Mouse (Mus musculus): Measurements from ENCODE around the gene St3gal3. TPM values are rescaled to one million over a fixed set of nuclear protein-coding genes. Genes with fewer than 3 reads are reported as not detected.

St3gal3 gene
- polyA plus RNA-seq, 1 experiment from 2014 or later = 6.7 TPM

- Histone ChIP-seq H3K4me1 (replicated peaks; ENCODE audit: insufficient read depth, low read length) (no peaks in the 10 kb centered on the region), H3K4me3 (replicated peaks; ENCODE audit: low read depth, low read length) (no peak overlapping the region), H3K36me3 (ENCODE audit: insufficient read depth, low read length) (no peaks in the 10 kb centered on the region), H3K4me2 (ENCODE audit: low read length) (no peak overlapping the region), H3K9me3 (replicated peaks; ENCODE audit: low read length) (no peaks in the 10 kb centered on the region), H3K27me3 (ENCODE audit: insufficient read depth, low read length) (no peaks in the 10 kb centered on the region), H3K27ac (no peak overlapping the region), H3K9ac (ENCODE audit: low read depth, low read length) (no peak overlapping the region)
- 0 out of 2 replicates have a peak, but pooled peaks have one; percentile 29 for ATAC-seq (replicated peaks; ENCODE audit: low FRiP score, low read depth)
- DNase-seq (ENCODE audit: low spot score) = no peak
- WGBS = 69% methylated on average over 6 of the region's 6 CpGs
- no peak for TF ChIP-seq CTCF (IDR thresholded peaks at IDR 0.05; ENCODE audit: low read depth)
Observed at GRCm38 (mm10) chr4:118096069-118096468, 38.6 kb downstream of the St3gal3 start.

GRCm38 (mm10) chr4:118092784-118093457 lies 41.8 kb downstream of the St3gal3 start:
- no peaks in the 10 kb centered on the region for H3K9me3 ChIP-seq (replicated peaks; ENCODE audit: low read length)
- H3K27me3 ChIP-seq (ENCODE audit: insufficient read depth, low read length) = no peaks in the 10 kb centered on the region
- WGBS = 93% methylated on average over 11 of the region's 11 CpGs
- no peak overlapping the region for H3K4me3 ChIP-seq (replicated peaks; ENCODE audit: low read depth, low read length)
- no peak for DNase-seq (ENCODE audit: low spot score)
- H3K27ac ChIP-seq = no peak overlapping the region
- TF ChIP-seq CTCF (IDR thresholded peaks at IDR 0.05; ENCODE audit: low read depth) = no peak
- no peaks in the 10 kb centered on the region for H3K36me3 ChIP-seq (ENCODE audit: insufficient read depth, low read length)
- no peak overlapping the region for H3K9ac ChIP-seq (ENCODE audit: low read depth, low read length)
- ATAC-seq (replicated peaks; ENCODE audit: low FRiP score, low read depth) = no peak
- no peak overlapping the region for H3K4me2 ChIP-seq (ENCODE audit: low read length)
- H3K4me1 ChIP-seq (replicated peaks; ENCODE audit: insufficient read depth, low read length) = no peaks in the 10 kb centered on the region

- no peaks in the 10 kb centered on the region for H3K27me3 ChIP-seq (ENCODE audit: insufficient read depth, low read length)
- H3K36me3 ChIP-seq (ENCODE audit: insufficient read depth, low read length) = no peaks in the 10 kb centered on the region
- DNase-seq (ENCODE audit: low spot score) (no peak), ATAC-seq (replicated peaks; ENCODE audit: low FRiP score, low read depth) (no peak)
- no peak overlapping the region for H3K9ac ChIP-seq (ENCODE audit: low read depth, low read length)
- no peak overlapping the region for H3K4me2 ChIP-seq (ENCODE audit: low read length)
- no peak overlapping the region for H3K27ac ChIP-seq
- 95% methylated on average over 11 of the region's 11 CpGs for WGBS
- no peaks in the 10 kb centered on the region for H3K4me1 ChIP-seq (replicated peaks; ENCODE audit: insufficient read depth, low read length)
- no peak for TF ChIP-seq CTCF (IDR thresholded peaks at IDR 0.05; ENCODE audit: low read depth)
- H3K9me3 ChIP-seq (replicated peaks; ENCODE audit: low read length) = no peaks in the 10 kb centered on the region
- no peak overlapping the region for H3K4me3 ChIP-seq (replicated peaks; ENCODE audit: low read depth, low read length)
Observed at GRCm38 (mm10) chr4:118090449-118090848, 44.3 kb downstream of the St3gal3 start.

- WGBS = 49% methylated on average over 9 of the region's 9 CpGs
- ATAC-seq (replicated peaks; ENCODE audit: low FRiP score, low read depth) = peak; percentile 50; the same call in 1 of the 2 replicates
- H3K27ac ChIP-seq = no peak overlapping the region
Observed at GRCm38 (mm10) chr4:118089939-118090338, 44.8 kb downstream of the St3gal3 start.

GRCm38 (mm10) chr4:118088771-118089170 lies 45.9 kb downstream of the St3gal3 start:
- no peak for TF ChIP-seq CTCF (IDR thresholded peaks at IDR 0.05; ENCODE audit: low read depth)

More at GRCm38 (mm10) chr4:118089939-118090338, 44.8 kb downstream of the St3gal3 start:
- no peaks in the 10 kb centered on the region for H3K9me3 ChIP-seq (replicated peaks; ENCODE audit: low read length)
- H3K4me2 ChIP-seq (ENCODE audit: low read length) = no peak overlapping the region
- no peaks in the 10 kb centered on the region for H3K4me1 ChIP-seq (replicated peaks; ENCODE audit: insufficient read depth, low read length)
- TF ChIP-seq CTCF (IDR thresholded peaks at IDR 0.05; ENCODE audit: low read depth) = peak; percentile 88
- DNase-seq (ENCODE audit: low spot score) = peak; percentile 79
- no peak overlapping the region for H3K9ac ChIP-seq (ENCODE audit: low read depth, low read length)
- H3K4me3 ChIP-seq (replicated peaks; ENCODE audit: low read depth, low read length) = no peak overlapping the region
- no peaks in the 10 kb centered on the region for H3K36me3 ChIP-seq (ENCODE audit: insufficient read depth, low read length)
- no peaks in the 10 kb centered on the region for H3K27me3 ChIP-seq (ENCODE audit: insufficient read depth, low read length)

GRCm38 (mm10) chr4:118085025-118085424 lies 49.7 kb downstream of the St3gal3 start:
- ATAC-seq (replicated peaks; ENCODE audit: low FRiP score, low read depth) = no peak
- 59% methylated on average over 4 of the region's 4 CpGs for WGBS

More at GRCm38 (mm10) chr4:118088771-118089170, 45.9 kb downstream of the St3gal3 start:
- H3K4me3 ChIP-seq (replicated peaks; ENCODE audit: low read depth, low read length) = no peak overlapping the region
- no peaks in the 10 kb centered on the region for H3K9me3 ChIP-seq (replicated peaks; ENCODE audit: low read length)
- no peaks in the 10 kb centered on the region for H3K27me3 ChIP-seq (ENCODE audit: insufficient read depth, low read length)
- H3K36me3 ChIP-seq (ENCODE audit: insufficient read depth, low read length) = no peaks in the 10 kb centered on the region
- WGBS = 80% methylated on average over 2 of the region's 2 CpGs
- no peak overlapping the region for H3K27ac ChIP-seq
- H3K9ac ChIP-seq (ENCODE audit: low read depth, low read length) = no peak overlapping the region
- no peak for DNase-seq (ENCODE audit: low spot score)
- H3K4me1 ChIP-seq (replicated peaks; ENCODE audit: insufficient read depth, low read length) = no peaks in the 10 kb centered on the region
- H3K4me2 ChIP-seq (ENCODE audit: low read length) = no peak overlapping the region
- no peak for ATAC-seq (replicated peaks; ENCODE audit: low FRiP score, low read depth)

More at GRCm38 (mm10) chr4:118085025-118085424, 49.7 kb downstream of the St3gal3 start:
- Histone ChIP-seq H3K27ac (no peak overlapping the region), H3K4me3 (replicated peaks; ENCODE audit: low read depth, low read length) (no peak overlapping the region), H3K9ac (ENCODE audit: low read depth, low read length) (no peak overlapping the region), H3K36me3 (ENCODE audit: insufficient read depth, low read length) (no peaks in the 10 kb centered on the region), H3K4me1 (replicated peaks; ENCODE audit: insufficient read depth, low read length) (no peaks in the 10 kb centered on the region), H3K27me3 (ENCODE audit: insufficient read depth, low read length) (no peaks in the 10 kb centered on the region), H3K9me3 (replicated peaks; ENCODE audit: low read length) (no peaks in the 10 kb centered on the region), H3K4me2 (ENCODE audit: low read length) (no peak overlapping the region)
- DNase-seq (ENCODE audit: low spot score) = no peak
- no peak for TF ChIP-seq CTCF (IDR thresholded peaks at IDR 0.05; ENCODE audit: low read depth)
